Mouse (Mus musculus) kidney, adult 2 months (tissue): ENCODE results near the gene Cmklr1. TPM values are rescaled to one million over a fixed set of nuclear protein-coding genes. Genes with fewer than 3 reads are reported as not detected.

Experiments used
- DNase-seq: peaks from one replicate; pipeline ENCODE4 v3.0.0; 2021
- H3K27ac ChIP-seq: fragments of 200-500 bp; 2 replicates; pipeline ENCODE4 v1.5.1; 2012; ENCODE audit warnings: low read depth, low read length, control low read depth, inconsistent platforms; ENCODE audit not compliant: insufficient read depth
- H3K27me3 ChIP-seq: fragments of 200-500 bp; replicated peaks from 2 replicates; pipeline ENCODE4 v1.6.1; 2012; ENCODE audit warnings: mild to moderate bottlenecking, moderate library complexity, low read length, inconsistent platforms; ENCODE audit not compliant: control insufficient read depth, insufficient read depth
- H3K36me3 ChIP-seq: fragments of 200-500 bp; 2 replicates; pipeline ENCODE4 v1.6.1; 2012; ENCODE audit warnings: mild to moderate bottlenecking, moderate library complexity, low read length, inconsistent platforms; ENCODE audit not compliant: control insufficient read depth, insufficient read depth
- H3K4me1 ChIP-seq: fragments of 200-500 bp; 2 replicates; pipeline ENCODE4 v1.6.1; 2011; ENCODE audit warnings: low read length; ENCODE audit not compliant: control insufficient read depth, insufficient read depth
- H3K4me3 ChIP-seq: fragments of 200-500 bp; 2 replicates; pipeline ENCODE4 v1.5.1; 2011; ENCODE audit warnings: mild to moderate bottlenecking, low read depth, low read length, control low read depth; ENCODE audit not compliant: insufficient read depth
- CTCF ChIP-seq: fragments of 200-500 bp; conservative IDR thresholded peaks from 2 replicates; pipeline ENCODE4 v1.5.1; 2011; ENCODE audit warnings: low read depth, mild to moderate bottlenecking, control low read depth, low read length, moderate library complexity, mixed read lengths; ENCODE audit not compliant: insufficient read depth, insufficient read length
- POLR2A ChIP-seq: fragments of 200-500 bp; IDR thresholded peaks from one replicate; pipeline ENCODE4 v1.6.1; 2011; ENCODE audit warnings: low read depth, low read length, control low read depth
- WGBS: fragments of 180-500 bp; shearing (Covaris S2); methylation state at CpG from one replicate; pipeline ENCODE4 v1.1.7; 2018; 5-methylcytosine and 5-hydroxymethylcytosine counted together
- polyA plus RNA-seq: library from polyadenylated mRNA; depleted of rRNA; stranded (reverse); fragments of >200 nt; gene quantifications from 2 replicates; pipeline ENCODE4 v1.2.3, GENCODE M21; 2012

The Cmklr1 gene
- polyA plus RNA-seq, 1 experiment: 19.4 TPM

DNA sequence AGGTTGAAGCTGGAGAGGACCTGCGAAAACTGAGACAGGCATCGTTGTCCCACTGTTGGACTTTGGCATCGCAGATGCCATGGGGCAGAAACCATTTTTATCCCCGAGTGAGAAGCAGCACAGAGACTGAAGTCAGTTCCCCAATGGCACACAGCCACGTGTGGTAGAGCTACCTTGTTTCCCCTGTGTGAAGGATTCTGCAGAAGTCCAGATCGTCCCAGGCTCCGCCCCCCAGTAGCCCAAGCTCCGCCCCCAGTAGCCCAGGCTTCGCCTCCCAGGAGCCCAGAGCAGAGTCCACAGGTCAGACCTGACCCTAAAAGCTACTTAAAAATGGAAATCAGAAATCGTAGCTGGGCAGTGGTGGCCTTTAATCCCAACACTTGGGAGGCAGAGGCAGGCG is 4.0 kb upstream of the Cmklr1 start:
- Histone ChIP-seq H3K27me3 (no peaks in the 10 kb centered on the region), H3K36me3 (no peaks in the 10 kb centered on the region), H3K4me3 (no peak overlapping the region), H3K27ac (no peak overlapping the region), H3K4me1 (no peaks in the 10 kb centered on the region)
- 74% methylated on average over 11 of the region's 11 CpGs for WGBS
- DNase-seq: no peak
- TF ChIP-seq CTCF (no peak), POLR2A (no peak)

GRCm38 (mm10) chr5:113652215-113652614 is 2.0 kb upstream of the Cmklr1 start:
- no peaks in the 10 kb centered on the region for H3K4me1 ChIP-seq
- no peaks in the 10 kb centered on the region for H3K36me3 ChIP-seq
- 31% methylated on average over 5 of the region's 5 CpGs for WGBS
- TF ChIP-seq CTCF (no peak), POLR2A (no peak)
- H3K4me3 ChIP-seq: no peak overlapping the region
- H3K27ac ChIP-seq: no peak overlapping the region
- no peaks in the 10 kb centered on the region for H3K27me3 ChIP-seq
- DNase-seq: peak; percentile 18

DNA sequence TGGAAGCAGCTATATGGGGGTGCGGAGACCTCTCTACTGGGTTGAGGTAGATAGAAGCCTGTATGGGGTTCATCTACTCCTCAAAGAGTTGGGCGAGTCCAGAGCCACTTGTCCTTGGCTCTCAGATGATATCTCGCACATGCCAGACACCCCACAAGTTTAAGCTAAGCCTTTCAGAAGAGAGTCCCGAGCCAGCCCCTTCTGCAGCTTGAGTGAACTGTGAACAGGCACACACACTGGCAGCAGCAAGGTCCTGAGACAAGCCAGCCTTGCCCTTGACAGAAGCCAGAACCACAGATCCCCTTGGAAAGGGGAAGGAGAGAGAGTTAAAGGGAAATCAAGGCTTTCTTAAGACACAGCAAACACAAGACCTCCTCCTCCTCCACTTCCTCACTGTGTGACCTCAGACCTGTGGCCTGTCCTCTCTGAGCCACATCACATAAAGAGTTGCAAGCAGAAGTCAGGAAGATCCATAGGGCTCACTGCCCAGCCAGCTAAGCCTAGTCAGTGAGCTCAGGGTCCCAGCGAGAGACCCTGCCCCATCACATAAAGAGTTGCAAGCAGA is 1.5 kb downstream of the Cmklr1 start:
- no peak overlapping the region for H3K27ac ChIP-seq
- TF ChIP-seq POLR2A: no peak
- no peak for TF ChIP-seq CTCF
- no peaks in the 10 kb centered on the region for H3K27me3 ChIP-seq
- H3K36me3 ChIP-seq: no peaks in the 10 kb centered on the region
- no peak for DNase-seq
- H3K4me3 ChIP-seq: peak overlapping the region; percentile 2; the same call in 1 of the 2 replicates
- WGBS: 84% methylated on average over 5 of the region's 5 CpGs
- no peaks in the 10 kb centered on the region for H3K4me1 ChIP-seq

DNA sequence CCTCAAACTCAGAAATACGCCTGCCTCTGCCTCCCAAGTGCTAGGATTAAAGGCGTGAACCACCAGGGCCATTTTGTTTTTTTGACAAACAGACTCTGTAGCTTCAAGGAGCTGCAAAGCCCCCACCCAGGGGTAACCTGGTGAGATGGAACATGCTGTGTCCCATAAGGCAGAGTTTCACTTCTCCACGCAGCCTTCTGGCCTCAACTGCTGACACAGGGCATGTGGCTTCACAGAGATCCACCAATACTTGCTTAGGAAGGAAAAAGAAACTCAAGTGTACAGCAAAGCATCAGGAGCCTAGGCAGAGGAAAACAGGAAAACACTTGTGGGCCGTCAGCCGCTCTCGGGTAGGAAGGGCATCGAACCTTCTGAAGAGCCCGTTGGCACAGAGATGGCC is 3.1 kb downstream of the Cmklr1 start:
- peak; percentile 19 for DNase-seq
- no peak overlapping the region for H3K4me3 ChIP-seq
- H3K4me1 ChIP-seq: no peaks in the 10 kb centered on the region
- WGBS: 80% methylated on average over 8 of the region's 8 CpGs
- TF ChIP-seq CTCF: no peak
- TF ChIP-seq POLR2A: no peak
- no peak overlapping the region for H3K27ac ChIP-seq
- no peaks in the 10 kb centered on the region for H3K27me3 ChIP-seq
- no peaks in the 10 kb centered on the region for H3K36me3 ChIP-seq

GRCm38 (mm10) chr5:113644520-113644919 is 5.7 kb downstream of the Cmklr1 start:
- no peak overlapping the region for H3K27ac ChIP-seq
- DNase-seq: peak; percentile 24
- H3K36me3 ChIP-seq: no peaks in the 10 kb centered on the region
- 87% methylated on average over 4 of the region's 4 CpGs for WGBS
- H3K4me1 ChIP-seq: no peaks in the 10 kb centered on the region
- no peak overlapping the region for H3K4me3 ChIP-seq
- H3K27me3 ChIP-seq: no peaks in the 10 kb centered on the region
- no peak for TF ChIP-seq POLR2A
- TF ChIP-seq CTCF: no peak

- Histone ChIP-seq H3K4me1 (no peaks in the 10 kb centered on the region), H3K27ac (no peak overlapping the region), H3K27me3 (no peaks in the 10 kb centered on the region), H3K36me3 (no peaks in the 10 kb centered on the region), H3K4me3 (no peak overlapping the region)
- DNase-seq: no peak
- TF ChIP-seq POLR2A (no peak), CTCF (no peak)
- 46% methylated on average over 18 of the region's 18 CpGs for WGBS
Observed at GRCm38 (mm10) chr5:113643107-113643848, 6.9 kb downstream of the Cmklr1 start.

DNA sequence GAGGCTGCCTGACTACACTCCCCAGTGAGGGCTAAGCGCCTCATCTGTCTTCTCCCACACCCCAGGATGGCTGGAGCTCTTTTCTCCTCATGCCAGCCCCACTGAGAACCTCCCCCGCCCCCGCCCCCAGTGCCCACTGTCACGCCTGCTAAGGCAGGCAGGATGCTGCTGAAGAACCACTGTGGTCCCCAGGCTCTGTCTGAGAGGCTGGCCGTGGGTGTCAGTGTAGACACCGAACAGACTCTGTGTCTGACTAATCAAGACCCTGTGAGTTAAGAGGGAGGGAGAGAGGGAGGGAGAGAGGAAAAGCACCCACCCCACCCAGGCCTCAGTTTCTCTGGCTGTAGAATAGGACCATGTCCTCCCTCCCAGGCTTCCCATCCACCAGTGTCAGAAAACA is 9.2 kb downstream of the Cmklr1 start:
- no peaks in the 10 kb centered on the region for H3K4me1 ChIP-seq
- no peaks in the 10 kb centered on the region for H3K27me3 ChIP-seq
- 61% methylated on average over 6 of the region's 6 CpGs for WGBS
- H3K27ac ChIP-seq: no peak overlapping the region
- H3K4me3 ChIP-seq: no peak overlapping the region
- H3K36me3 ChIP-seq: no peaks in the 10 kb centered on the region
- DNase-seq: no peak
- TF ChIP-seq POLR2A (no peak), CTCF (no peak)
